Mouse (Mus musculus) heart, embryonic 13.5 days (tissue): ENCODE measurements around the gene Hsdl1. TPM values are rescaled to one million over a fixed set of nuclear protein-coding genes. Genes with fewer than 3 reads are reported as not detected.

ENCODE experiments used
- ATAC-seq: fragments of 200-750 bp; cut with Nextera tagmentation; 2 replicates; pipeline ENCODE4 v1.8.0; 2017; ENCODE audit warnings: moderate TSS enrichment; ENCODE audit not compliant: insufficient number of reproducible peaks, low FRiP score, low TSS enrichment; ENCODE audit errors: extremely low read depth
- H3K27ac ChIP-seq: fragments of 300-500 bp; sonication (generic); replicated peaks from 2 replicates; pipeline ENCODE4 v1.5.1; 2015; ENCODE audit warnings: moderate library complexity, mild to moderate bottlenecking, inconsistent platforms
- H3K27me3 ChIP-seq: fragments of 300-500 bp; sonication (generic); replicated peaks from 2 replicates; pipeline ENCODE4 v1.6.1; 2015; ENCODE audit warnings: mild to moderate bottlenecking, inconsistent platforms
- H3K36me3 ChIP-seq: fragments of 300-500 bp; sonication (generic); 2 replicates; pipeline ENCODE4 v1.6.1; 2015; ENCODE audit warnings: mild to moderate bottlenecking, inconsistent platforms
- H3K4me1 ChIP-seq: fragments of 300-500 bp; sonication (generic); 2 replicates; pipeline ENCODE4 v1.6.1; 2015; ENCODE audit warnings: inconsistent platforms
- H3K4me2 ChIP-seq: fragments of 300-500 bp; sonication (generic); 2 replicates; pipeline ENCODE4 v1.6.1; 2015; ENCODE audit warnings: inconsistent platforms, mild to moderate bottlenecking, moderate library complexity
- H3K4me3 ChIP-seq: fragments of 300-500 bp; sonication (generic); 2 replicates; pipeline ENCODE4 v1.5.1; 2015; ENCODE audit warnings: moderate library complexity, mild to moderate bottlenecking, inconsistent platforms
- H3K9ac ChIP-seq: fragments of 300-500 bp; sonication (generic); 2 replicates; pipeline ENCODE4 v1.6.1; 2015; ENCODE audit warnings: inconsistent platforms, mild to moderate bottlenecking, moderate library complexity
- H3K9me3 ChIP-seq: fragments of 300-500 bp; sonication (generic); 2 replicates; pipeline ENCODE4 v1.6.1; 2016; ENCODE audit warnings: inconsistent platforms
- WGBS: fragments of 180-500 bp; shearing (Covaris S2); methylation state at CpG from one replicate; pipeline ENCODE4 v1.1.7; 2015; ENCODE audit warnings: mixed read lengths; 5-methylcytosine and 5-hydroxymethylcytosine counted together
- polyA plus RNA-seq: library from polyadenylated mRNA; unstranded; fragments of >200 nt; fragmentation: Nextera tagmentation; extraction: Ambion mirVana; gene quantifications from 2 replicates; pipeline ENCODE4 v1.2.1, GENCODE M21; 2015

The Hsdl1 gene
- polyA plus RNA-seq, 1 experiment from 2014 or later, result 31.3 TPM

- H3K9ac ChIP-seq, result no peak overlapping the region
- H3K4me3 ChIP-seq, result no peak overlapping the region
- H3K27ac ChIP-seq, result no peak overlapping the region
- peaks cover 95% of the 10 kb centered on the region for H3K36me3 ChIP-seq
- H3K27me3 ChIP-seq, result no peaks in the 10 kb centered on the region
- ATAC-seq, result no peak
- H3K4me1 ChIP-seq, result peaks cover 18% of the 10 kb centered on the region; the same call in 1 of the 2 replicates
- no peak overlapping the region for H3K4me2 ChIP-seq
- H3K9me3 ChIP-seq, result no peaks in the 10 kb centered on the region
- 65% methylated on average over 6 of the region's 6 CpGs for WGBS
Observed at GRCm38 (mm10) chr8:119530937-119531336, 44.0 kb downstream of the Hsdl1 start.

- no peak overlapping the region for H3K4me3 ChIP-seq
- WGBS, result 93% methylated on average over 7 of the region's 7 CpGs
- H3K9ac ChIP-seq, result no peak overlapping the region
- no peak for ATAC-seq
- H3K36me3 ChIP-seq, result peaks cover 95% of the 10 kb centered on the region
- H3K27me3 ChIP-seq, result no peaks in the 10 kb centered on the region
- peaks cover 18% of the 10 kb centered on the region; the same call in 1 of the 2 replicates for H3K4me1 ChIP-seq
- H3K9me3 ChIP-seq, result no peaks in the 10 kb centered on the region
- H3K27ac ChIP-seq, result no peak overlapping the region
- H3K4me2 ChIP-seq, result no peak overlapping the region
Observed at GRCm38 (mm10) chr8:119528762-119529161, 46.2 kb downstream of the Hsdl1 start.

GRCm38 (mm10) chr8:119520102-119520501, 54.9 kb downstream of the Hsdl1 start:
- H3K36me3 ChIP-seq, result peaks cover 99% of the 10 kb centered on the region
- WGBS, result 76% methylated on average over 7 of the region's 7 CpGs
- ATAC-seq, result no peak

GRCm38 (mm10) chr8:119516674-119517073, 58.3 kb downstream of the Hsdl1 start:
- Histone ChIP-seq H3K4me3 (no peak overlapping the region), H3K9me3 (no peaks in the 10 kb centered on the region), H3K27me3 (no peaks in the 10 kb centered on the region), H3K9ac (no peak overlapping the region), H3K4me2 (no peak overlapping the region), H3K4me1 (peaks cover 11% of the 10 kb centered on the region), H3K27ac (no peak overlapping the region), H3K36me3 (peaks cover 100% of the 10 kb centered on the region)
- WGBS, result 52% methylated on average over 5 of the region's 5 CpGs
- ATAC-seq, result no peak

More at GRCm38 (mm10) chr8:119520102-119520501, 54.9 kb downstream of the Hsdl1 start:
- Histone ChIP-seq H3K4me2 (no peak overlapping the region), H3K9ac (no peak overlapping the region), H3K4me1 (peaks cover 5% of the 10 kb centered on the region), H3K27me3 (no peaks in the 10 kb centered on the region), H3K9me3 (no peaks in the 10 kb centered on the region), H3K4me3 (no peak overlapping the region), H3K27ac (no peak overlapping the region)

DNA sequence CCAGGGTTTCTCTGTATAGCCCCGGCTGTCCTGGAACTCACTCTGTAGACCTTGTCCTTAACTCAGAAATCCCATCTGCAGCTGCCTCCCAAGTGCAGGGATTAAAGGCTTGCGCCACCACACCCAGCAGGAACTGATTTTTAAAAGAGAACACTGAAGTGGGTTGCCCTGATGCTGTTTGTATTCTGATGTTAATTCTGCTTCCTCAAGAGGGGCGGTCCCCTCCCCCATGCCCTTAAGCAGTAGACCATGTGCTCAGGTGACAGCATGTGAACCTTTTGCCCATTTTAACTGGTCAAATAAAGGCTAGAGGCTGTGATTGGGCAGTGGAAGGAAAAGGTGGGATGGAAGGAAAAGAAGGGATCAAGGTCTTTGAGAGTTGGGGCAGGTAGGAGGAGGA, 59.2 kb downstream of the Hsdl1 start:
- 80% methylated on average over 3 of the region's 3 CpGs for WGBS

DNA sequence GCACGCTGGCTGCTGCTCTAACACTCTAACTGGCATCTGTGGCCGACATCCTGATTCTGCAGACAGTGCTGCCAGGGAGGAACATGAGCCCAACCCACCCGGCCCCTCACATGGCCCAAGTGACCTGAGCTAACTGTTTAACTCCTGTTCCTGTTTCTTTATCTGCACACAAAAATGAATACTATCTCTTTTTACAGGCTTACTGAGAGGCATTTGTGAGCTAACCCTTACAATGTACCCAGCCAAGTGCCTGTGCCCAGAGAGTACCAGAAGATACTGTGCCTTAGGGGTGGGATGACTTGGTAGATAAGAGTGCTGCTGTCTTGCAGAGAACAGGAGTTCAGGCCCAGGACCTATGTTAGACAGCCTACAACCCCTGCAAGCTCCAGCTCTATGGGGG, 60.0 kb downstream of the Hsdl1 start:
- ATAC-seq, result no peak
- Histone ChIP-seq H3K9me3 (no peaks in the 10 kb centered on the region), H3K36me3 (peaks cover 100% of the 10 kb centered on the region), H3K27me3 (no peaks in the 10 kb centered on the region), H3K4me2 (no peak overlapping the region), H3K4me1 (peaks cover 11% of the 10 kb centered on the region), H3K9ac (no peak overlapping the region), H3K27ac (no peak overlapping the region), H3K4me3 (no peak overlapping the region)
- WGBS, result 83% methylated on average over 3 of the region's 3 CpGs

More for the DNA sequence above, 59.2 kb downstream of the Hsdl1 start:
- peaks cover 100% of the 10 kb centered on the region for H3K36me3 ChIP-seq
- no peaks in the 10 kb centered on the region for H3K9me3 ChIP-seq
- no peak overlapping the region for H3K4me3 ChIP-seq
- H3K27me3 ChIP-seq, result no peaks in the 10 kb centered on the region
- no peak overlapping the region for H3K4me2 ChIP-seq
- ATAC-seq, result no peak
- H3K9ac ChIP-seq, result no peak overlapping the region
- H3K4me1 ChIP-seq, result peaks cover 11% of the 10 kb centered on the region
- H3K27ac ChIP-seq, result no peak overlapping the region

GRCm38 (mm10) chr8:119513405-119513804, 61.6 kb downstream of the Hsdl1 start:
- H3K9me3 ChIP-seq, result no peaks in the 10 kb centered on the region
- WGBS, result 73% methylated on average over 4 of the region's 4 CpGs
- H3K36me3 ChIP-seq, result peaks cover 100% of the 10 kb centered on the region
- H3K4me2 ChIP-seq, result no peak overlapping the region
- no peak overlapping the region for H3K4me3 ChIP-seq
- no peak overlapping the region for H3K27ac ChIP-seq
- no peaks in the 10 kb centered on the region for H3K27me3 ChIP-seq
- no peak overlapping the region for H3K9ac ChIP-seq
- peaks cover 6% of the 10 kb centered on the region; the same call in 1 of the 2 replicates for H3K4me1 ChIP-seq
- no peak for ATAC-seq

Other genes with a start within 250 kb of the Hsdl1 start
- 288 and 312 TPM in 2 replicates for gene Hsbp1, start 230.7 kb downstream of the Hsdl1 start, polyA plus RNA-seq
- gene Mlycd, start 180.3 kb downstream of the Hsdl1 start, polyA plus RNA-seq, result 17.0 and 17.1 TPM in 2 replicates
- 0.51 and 0.89 TPM in 2 replicates for gene Osgin1, start 141.1 kb downstream of the Hsdl1 start, polyA plus RNA-seq
- gene Necab2, start 128.5 kb downstream of the Hsdl1 start, polyA plus RNA-seq, result 0.57 and 0.79 TPM in 2 replicates
- not detected in 2 replicates for gene Slc38a8, start 73.5 kb downstream of the Hsdl1 start, polyA plus RNA-seq
- 69.7 and 72.2 TPM in 2 replicates for gene Mbtps1, start 16.4 kb downstream of the Hsdl1 start, polyA plus RNA-seq
- 0.17 and 0.24 TPM in 2 replicates for gene Dnaaf1, start 52 bp upstream of the Hsdl1 start, polyA plus RNA-seq
- 6.0 and 6.6 TPM in 2 replicates for gene Taf1c, start 30.0 kb upstream of the Hsdl1 start, polyA plus RNA-seq
- gene Adad2, start 37.6 kb upstream of the Hsdl1 start, polyA plus RNA-seq, result not detected in 2 replicates
- gene Kcng4, start 60.5 kb upstream of the Hsdl1 start, polyA plus RNA-seq, result not detected in 2 replicates
- gene Wfdc1, start 91.2 kb upstream of the Hsdl1 start, polyA plus RNA-seq, result 3.6 and 4.4 TPM in 2 replicates
- 0.20 and 0.29 TPM in 2 replicates for gene Atp2c2, start 124.8 kb upstream of the Hsdl1 start, polyA plus RNA-seq
- 14.3 and 14.6 TPM in 2 replicates for gene Tldc1, start 203.2 kb upstream of the Hsdl1 start, polyA plus RNA-seq